Mouse (Mus musculus) gastrocnemius, postnatal 14 days (tissue): ENCODE measurements around the gene Dhx9. TPM values are rescaled to one million over a fixed set of nuclear protein-coding genes. Genes with fewer than 3 reads are reported as not detected.
"Not testable (repeated sequence)": the region's sequence is repeated elsewhere in the genome, so short reads cannot be mapped to it uniquely, and the experiment has no call there.

Experiments used
- DNase-seq: peaks from one replicate; pipeline ENCODE4 v3.0.0; 2021; ENCODE audit warnings: mixed read lengths
- intact Hi-C: fragments of 180-260 bp; cut with DNase I; formaldehyde crosslinking; loops from one replicate; pipeline ENCODE4 v1.15.1; 2025; ENCODE audit warnings: low total_unique reads
- total RNA-seq, 2 experiments: library from RNA; stranded (reverse); gene quantifications; 2 replicates each; pipeline ENCODE4 v1.2.3; 2021

Dhx9 gene
- total RNA-seq, 2 experiments from 2014 or later: 36.7 to 41.1 TPM

GRCm38 (mm10) chr1:153486767-153487499 is 527 bp downstream of the Dhx9 start:
- peak; percentile 43 for DNase-seq
- intact Hi-C loops: no loop called here

DNA sequence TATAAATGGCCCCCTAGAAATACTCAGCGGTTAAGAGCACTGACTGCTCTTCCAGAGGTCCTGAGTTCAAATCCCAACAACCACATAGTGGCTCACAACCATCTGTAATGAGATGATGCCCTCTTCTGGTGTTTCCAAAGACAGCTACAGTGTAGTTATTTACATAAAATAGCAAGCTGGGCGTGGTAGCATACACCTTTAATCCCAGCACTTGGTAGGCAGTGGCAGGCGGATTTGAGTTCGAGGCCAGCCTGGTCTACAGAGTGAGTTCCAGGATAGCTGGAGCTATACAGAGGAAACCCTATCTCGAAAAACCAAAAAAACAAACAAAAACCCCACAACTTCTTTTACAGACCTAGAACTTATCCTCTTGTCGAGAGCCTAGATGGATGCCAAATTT is 1.3 kb downstream of the Dhx9 start:
- intact Hi-C loops, DNase-seq: not testable (repeated sequence)

DNA sequence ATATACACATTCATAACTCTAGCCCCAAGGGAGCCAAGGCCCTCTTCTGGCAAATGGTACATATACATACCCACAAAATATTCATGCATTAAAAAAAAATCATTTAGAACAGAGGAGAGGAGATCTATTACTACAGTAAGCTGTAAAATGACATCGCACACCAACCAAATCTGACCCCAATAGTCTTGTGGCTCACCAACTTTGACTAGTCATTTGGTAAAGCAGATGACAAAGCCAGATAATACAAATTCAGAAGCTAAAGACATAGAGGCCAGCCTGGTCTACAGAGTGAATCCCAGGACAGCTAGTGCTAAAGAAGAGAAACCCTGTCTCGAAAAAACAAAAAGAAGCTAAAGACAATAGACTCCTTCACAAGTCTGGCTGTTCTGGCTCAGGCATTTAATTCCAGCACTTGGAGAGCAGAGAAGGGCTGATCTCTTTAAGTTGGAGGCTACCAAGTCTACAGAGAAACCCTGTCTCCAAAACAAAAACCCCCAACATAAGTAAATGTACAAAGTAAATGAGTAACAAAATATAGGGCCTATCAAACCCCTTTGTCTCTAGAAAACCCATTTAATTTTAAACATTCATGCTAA is 2.2 kb downstream of the Dhx9 start:
- no peak for DNase-seq
- intact Hi-C loops: no loop called here

- no peak for DNase-seq
- intact Hi-C loops: no loop called here
Observed at GRCm38 (mm10) chr1:153481025-153481412, 6.4 kb downstream of the Dhx9 start.

- peak; percentile 54 for DNase-seq
- intact Hi-C loops: no loop called here
Observed at GRCm38 (mm10) chr1:153480386-153481024, 7.0 kb downstream of the Dhx9 start.

GRCm38 (mm10) chr1:153479296-153479695 is 8.2 kb downstream of the Dhx9 start:
- DNase-seq: no peak
- intact Hi-C loops: no loop called here

DNA sequence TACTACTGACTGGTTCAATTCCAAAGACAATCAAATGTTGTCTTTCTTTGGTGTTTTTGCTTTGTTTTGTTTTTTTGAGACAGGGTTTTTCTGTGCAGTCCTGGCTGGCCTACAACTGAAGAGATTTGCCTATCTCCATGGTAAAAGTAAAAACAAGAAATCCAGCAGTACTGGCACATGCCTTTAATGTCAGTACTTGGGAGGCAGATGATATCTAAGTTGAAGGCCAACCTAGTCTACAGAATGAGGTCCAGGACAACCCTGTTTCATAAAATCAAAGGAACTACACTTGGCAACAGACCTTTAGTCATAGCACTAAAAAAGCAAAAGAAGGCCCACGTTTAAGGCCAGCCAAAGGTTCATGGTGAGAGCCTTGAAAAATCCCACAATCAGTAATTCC is 25.7 kb downstream of the Dhx9 start:
- DNase-seq: no peak
- intact Hi-C loops: no loop called here

GRCm38 (mm10) chr1:153456137-153456536 is 31.3 kb downstream of the Dhx9 start:
- no peak for DNase-seq
- intact Hi-C loops: no loop called here

DNA sequence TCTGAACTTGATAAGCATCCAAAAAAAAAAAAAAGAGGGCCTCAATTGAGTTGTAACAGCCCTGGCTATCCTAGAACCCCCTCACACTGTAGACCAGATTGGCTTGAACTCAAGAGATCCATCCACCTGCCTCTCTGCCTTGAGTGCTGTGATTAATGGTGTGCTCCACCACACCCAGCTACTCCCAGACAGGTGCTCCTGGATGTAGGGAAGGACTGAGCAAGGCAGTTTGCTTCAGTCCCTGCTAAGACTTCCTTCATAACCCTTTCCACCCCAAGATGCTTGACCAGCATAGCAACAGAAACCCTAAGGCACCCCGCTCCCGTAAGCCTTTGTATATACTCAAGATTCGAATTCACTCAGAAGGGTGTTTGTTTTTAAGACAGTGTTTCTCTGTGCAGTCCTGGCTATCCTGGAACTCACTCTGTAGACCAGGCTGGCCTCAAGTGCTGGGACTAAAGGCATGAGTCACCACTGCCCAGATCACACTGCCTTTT is 34.3 kb downstream of the Dhx9 start:
- intact Hi-C loops: no loop called here
- DNase-seq: no peak

DNA sequence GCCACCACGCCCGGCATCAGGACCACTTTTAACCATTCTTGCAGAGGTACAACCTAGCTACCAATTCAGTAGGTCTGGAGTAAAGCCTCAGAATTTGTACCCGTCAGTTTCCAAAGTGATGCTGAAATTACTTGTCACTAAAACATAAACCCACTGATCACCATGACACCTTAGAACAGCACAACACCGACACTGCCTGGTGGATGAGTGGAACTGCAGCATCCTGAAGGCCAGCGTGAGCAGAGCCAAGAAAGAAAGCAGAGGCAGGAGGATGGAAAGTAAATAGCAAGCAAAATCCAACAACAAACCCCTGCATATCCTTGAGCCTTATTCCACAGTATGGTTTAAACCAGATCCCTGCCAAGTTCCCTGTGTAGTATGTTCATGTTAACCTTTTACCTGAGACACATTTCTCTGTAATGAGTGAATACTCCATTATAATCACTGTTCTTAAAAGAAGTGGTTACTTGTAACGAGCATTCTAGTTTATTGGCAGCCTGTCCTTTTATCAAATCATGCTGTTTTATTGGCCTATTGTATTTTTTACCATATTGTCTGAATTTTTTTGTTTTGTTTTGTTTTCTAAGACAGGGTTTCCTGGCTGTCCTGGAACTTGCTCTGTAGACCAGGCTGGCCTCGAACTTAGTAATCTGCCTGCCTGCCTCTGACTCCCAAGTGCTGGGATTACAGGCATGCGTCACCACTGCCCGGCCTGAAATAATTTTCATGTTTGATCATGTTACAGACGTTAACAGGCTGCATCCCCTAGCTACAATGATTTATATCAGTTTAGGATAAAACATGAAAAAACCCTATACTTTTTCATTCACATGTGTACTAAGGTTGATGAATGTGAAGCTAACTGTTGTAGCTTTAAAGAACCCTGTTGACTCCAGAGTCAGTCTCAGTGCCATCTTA is 36.0 kb downstream of the Dhx9 start:
- no peak for DNase-seq
- intact Hi-C loops: no loop called here

DNA sequence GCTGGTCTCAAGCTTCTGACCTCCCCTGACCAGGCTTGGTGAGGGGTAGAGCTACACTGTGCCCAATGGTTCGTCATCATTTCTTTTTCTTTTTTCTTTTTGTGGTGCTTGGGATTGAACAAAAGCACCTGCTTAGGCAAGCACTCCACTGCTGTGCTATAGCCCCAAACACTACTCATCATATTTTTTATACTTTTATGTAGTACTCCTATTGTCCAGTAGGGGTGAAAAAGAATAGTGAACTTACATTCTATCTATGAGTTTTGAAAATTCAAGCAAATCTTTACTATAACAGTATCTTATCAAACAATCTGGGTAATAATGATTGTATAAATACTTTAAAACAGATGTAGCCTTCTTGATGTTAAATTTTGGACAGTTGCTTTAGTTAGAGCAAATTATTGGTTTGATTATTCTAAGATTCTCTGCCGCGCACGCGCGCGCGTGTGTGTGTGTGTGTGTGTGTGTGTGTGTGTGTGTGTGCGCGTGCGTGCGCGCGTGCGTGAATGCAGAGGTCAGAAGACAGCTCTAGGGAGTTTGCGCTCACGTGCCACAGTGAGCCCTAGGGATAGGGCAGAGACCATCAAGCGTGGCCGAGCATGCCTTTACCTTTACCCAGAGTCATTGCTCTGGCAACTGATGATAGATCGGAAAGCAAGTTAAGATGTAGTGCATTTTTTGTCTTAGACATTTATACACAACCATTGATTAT is 41.2 kb downstream of the Dhx9 start:
- intact Hi-C loops: no loop called here

GRCm38 (mm10) chr1:153443632-153444031 is 43.8 kb downstream of the Dhx9 start:
- DNase-seq: no peak
- intact Hi-C loops: no loop called here

More for the DNA sequence above, 41.2 kb downstream of the Dhx9 start:
- no peak for DNase-seq

DNA sequence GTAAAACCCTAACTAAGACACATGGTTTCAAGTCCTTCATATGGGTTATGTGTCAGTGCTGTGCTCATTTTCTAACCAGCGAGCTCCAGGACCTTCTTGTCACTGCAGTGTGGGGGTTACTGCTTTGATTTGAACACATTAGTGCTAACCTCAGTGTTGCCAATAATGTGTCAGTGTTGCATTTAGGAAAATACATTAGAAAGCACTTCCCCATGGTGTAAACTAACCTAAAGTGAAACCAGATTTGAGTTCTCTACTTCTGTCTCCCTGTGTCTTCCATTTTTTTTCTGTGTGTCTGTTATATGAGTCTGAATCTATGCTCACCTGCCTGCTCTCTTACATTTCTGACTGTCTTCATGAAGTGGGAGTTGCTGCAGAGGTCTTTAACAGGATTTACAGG is 44.4 kb downstream of the Dhx9 start:
- no peak for DNase-seq
- intact Hi-C loops: no loop called here

- intact Hi-C loops: no loop called here
- DNase-seq: no peak
Observed at GRCm38 (mm10) chr1:153441656-153442055, 45.8 kb downstream of the Dhx9 start.

GRCm38 (mm10) chr1:153440752-153441151 is 46.7 kb downstream of the Dhx9 start:
- no peak for DNase-seq
- intact Hi-C loops: no loop called here

DNA sequence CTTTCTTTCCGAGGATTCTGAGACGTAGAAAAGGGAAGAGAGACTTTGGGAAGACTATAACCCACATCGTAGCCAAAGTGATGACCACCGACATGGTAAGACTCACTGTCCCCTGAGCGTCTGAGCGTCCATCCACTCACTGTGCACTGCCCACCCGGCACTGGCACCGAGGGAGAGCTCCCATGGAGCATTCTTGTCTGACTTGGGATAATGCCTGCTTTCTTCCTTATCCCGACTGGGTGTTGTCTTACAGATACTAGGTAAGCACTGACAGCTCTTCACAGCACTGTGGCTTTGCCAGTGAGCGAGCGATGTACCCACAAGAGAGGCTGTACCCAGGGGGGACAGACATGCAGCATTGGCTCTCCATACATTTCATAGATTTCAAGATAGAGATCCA is 49.9 kb downstream of the Dhx9 start:
- DNase-seq: no peak
- intact Hi-C loops: no loop called here

DNA sequence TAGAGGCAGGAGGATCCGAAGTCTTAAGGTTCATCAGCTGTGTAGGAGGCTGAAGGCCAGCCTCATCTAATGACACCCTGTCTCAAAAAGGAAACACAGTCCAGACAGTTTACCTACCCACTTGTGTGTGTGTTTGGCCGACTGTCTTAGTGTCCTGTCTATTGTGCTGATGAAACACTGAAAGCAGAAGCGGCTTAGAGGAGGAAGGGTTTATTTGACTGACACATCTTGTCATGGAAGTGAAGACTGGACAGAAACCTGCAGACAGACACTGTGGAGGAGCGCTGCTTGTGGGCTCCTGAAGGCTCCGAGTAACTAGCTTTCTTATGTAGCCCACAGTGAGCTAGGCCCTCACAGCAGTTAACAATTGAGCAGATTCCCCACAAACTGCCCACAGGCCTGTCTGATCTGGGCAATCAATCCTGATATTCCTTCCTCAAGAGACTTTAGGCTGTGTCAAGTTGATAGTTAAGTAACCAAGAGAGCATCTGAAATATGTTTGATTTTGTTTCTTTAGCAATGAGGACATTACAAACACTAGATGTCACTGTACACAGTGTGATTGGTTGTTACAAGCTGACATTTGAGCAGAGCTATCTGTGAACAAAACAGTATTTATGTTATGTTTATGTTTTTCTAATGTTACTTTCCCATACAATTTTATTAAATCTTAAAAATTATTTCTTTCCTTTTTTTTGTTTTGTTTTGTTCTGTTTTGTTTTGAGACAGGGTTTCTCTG is 53.4 kb downstream of the Dhx9 start:
- no peak for DNase-seq
- intact Hi-C loops: no loop called here

DNA sequence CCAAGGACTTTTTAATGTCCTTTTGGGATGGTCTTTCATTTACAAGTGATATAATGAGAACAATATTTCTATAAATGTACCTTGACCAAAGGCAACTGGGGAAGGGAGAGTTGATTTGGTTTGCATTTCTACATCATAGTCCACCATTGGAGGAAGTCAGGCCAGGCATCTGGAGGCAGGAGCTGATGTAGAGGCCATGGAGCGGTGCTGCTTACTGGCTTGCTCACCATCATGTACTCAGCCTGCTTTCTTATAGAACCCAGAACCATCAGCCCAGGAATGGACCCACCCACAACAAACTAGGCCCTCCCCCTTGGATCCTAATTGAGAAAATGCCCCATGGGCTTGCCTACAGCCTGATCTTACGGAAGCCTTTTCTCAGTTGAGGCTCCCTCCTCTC is 55.1 kb downstream of the Dhx9 start:
- DNase-seq: no peak
- intact Hi-C loops: no loop called here

- no peak for DNase-seq
- intact Hi-C loops: no loop called here
Observed at GRCm38 (mm10) chr1:153431701-153432100, 55.8 kb downstream of the Dhx9 start.
